Mouse (Mus musculus) erythroblast, embryonic 14.5 days (primary cell): ENCODE measurements around the gene Ap4m1.

ENCODE experiments used
- GATA1 ChIP-seq: IDR thresholded peaks from 2 replicates; pipeline ENCODE4 v1.6.1; 2012; ENCODE audit warnings: low read length, inconsistent platforms, mixed read lengths
- TAL1 ChIP-seq: IDR thresholded peaks from 3 replicates; pipeline ENCODE4 v1.6.1; 2012; ENCODE audit warnings: low read length, inconsistent platforms, mixed read lengths

- TF ChIP-seq GATA1, result no peak
- no peak for TF ChIP-seq TAL1
Measured at GRCm38 (mm10) chr5:138163610-138164009, 8.2 kb upstream of the Ap4m1 start.
